Mouse (Mus musculus) kidney, embryonic 14.5 days (tissue): ENCODE measurements at regions not wholly inside any gene's neighbourhood (a gene's known extent, or its start where the extent isn't known, plus 50 kb on each side); places are given as distances from the start of the nearest gene placed in this dataset.

ENCODE experiments used
- ATAC-seq: fragments of 200-750 bp; cut with Nextera tagmentation; 2 replicates; pipeline ENCODE4 v1.8.0; 2017; ENCODE audit warnings: moderate number of reproducible peaks, mild to moderate bottlenecking, moderate TSS enrichment, moderate library complexity; ENCODE audit not compliant: low FRiP score, low TSS enrichment
- H3K27ac ChIP-seq: fragments of 300-500 bp; sonication (generic); 2 replicates; pipeline ENCODE4 v1.5.1; 2014; ENCODE audit warnings: low read depth, mild to moderate bottlenecking, low read length, moderate library complexity, mixed read lengths
- H3K27me3 ChIP-seq: fragments of 300-500 bp; sonication (generic); 2 replicates; pipeline ENCODE4 v1.6.1; 2014; ENCODE audit warnings: mild to moderate bottlenecking, low read length; ENCODE audit not compliant: control insufficient read depth, insufficient read depth
- H3K36me3 ChIP-seq: fragments of 300-500 bp; sonication (generic); 2 replicates; pipeline ENCODE4 v1.6.1; 2014; ENCODE audit warnings: low read length, mixed read lengths; ENCODE audit not compliant: control insufficient read depth, insufficient read depth
- H3K4me1 ChIP-seq: fragments of 300-500 bp; sonication (generic); 2 replicates; pipeline ENCODE4 v1.6.1; 2014; ENCODE audit warnings: low read length, mixed read lengths; ENCODE audit not compliant: control insufficient read depth, insufficient read depth
- H3K4me2 ChIP-seq: fragments of 300-500 bp; sonication (generic); replicated peaks from 2 replicates; pipeline ENCODE4 v1.6.1; 2014; ENCODE audit warnings: low read depth, mild to moderate bottlenecking, low read length
- H3K4me3 ChIP-seq: fragments of 300-500 bp; sonication (generic); 2 replicates; pipeline ENCODE4 v1.5.1; 2014; ENCODE audit warnings: mild to moderate bottlenecking, low read length
- H3K9ac ChIP-seq: fragments of 300-500 bp; sonication (generic); 2 replicates; pipeline ENCODE4 v1.6.1; 2014; ENCODE audit warnings: low read depth, mild to moderate bottlenecking, low read length, moderate library complexity
- H3K9me3 ChIP-seq: fragments of 300-500 bp; sonication (generic); 2 replicates; pipeline ENCODE4 v1.6.1; 2016; ENCODE audit warnings: low read length; ENCODE audit not compliant: control insufficient read depth
- WGBS: fragments of 180-500 bp; shearing (Covaris S2); extraction: QIAGEN DNeasy Blood & Tissue Kit; methylation state at CpG from one replicate; pipeline ENCODE4 v1.1.7; 2014; 5-methylcytosine and 5-hydroxymethylcytosine counted together

DNA sequence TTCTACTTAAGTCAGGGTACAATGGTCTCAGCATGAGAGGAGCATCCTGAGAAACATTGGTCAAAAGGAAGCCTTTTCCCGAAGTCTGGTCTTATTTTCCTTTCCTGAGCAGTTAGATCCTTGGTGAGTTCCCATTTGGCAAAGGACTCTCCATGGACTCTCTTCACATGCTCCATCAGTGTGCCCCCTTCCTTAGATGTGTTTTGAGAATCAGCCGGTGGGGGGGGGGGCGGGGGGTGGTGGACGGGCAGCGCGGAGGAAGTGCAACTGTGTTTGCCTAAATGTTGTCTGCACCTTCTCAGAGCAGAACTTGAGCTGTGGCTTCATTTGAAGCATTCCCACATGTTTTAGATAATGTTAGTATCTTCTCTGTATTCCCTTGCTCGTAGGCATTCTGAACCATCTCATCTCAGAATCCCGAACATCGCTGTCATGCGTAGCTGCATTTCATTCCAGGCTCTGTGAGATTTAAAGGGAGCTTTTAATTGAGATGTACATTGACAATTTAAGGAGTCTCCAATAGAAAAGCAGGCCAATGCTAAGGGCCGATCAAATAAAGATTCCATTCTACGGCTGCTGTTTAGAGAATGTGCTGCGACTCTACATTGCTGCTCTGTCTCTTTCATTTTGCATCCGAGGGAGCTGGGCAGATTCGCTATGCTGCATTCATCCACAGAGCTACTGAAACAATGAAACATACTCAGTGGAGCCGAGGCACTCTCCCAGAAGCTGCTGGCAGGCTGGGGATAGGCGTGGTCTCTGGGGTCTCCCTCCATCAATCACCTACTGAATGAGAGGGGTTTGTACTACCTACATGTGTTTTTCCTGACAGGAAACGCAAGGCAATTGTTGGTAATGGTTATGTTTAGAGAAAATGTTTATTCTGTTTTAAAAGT is 92.9 kb downstream of the Pax1 start:
- Histone ChIP-seq H3K27ac (no peak overlapping the region), H3K4me1 (no peaks in the 10 kb centered on the region), H3K27me3 (no peaks in the 10 kb centered on the region), H3K9ac (no peak overlapping the region), H3K36me3 (no peaks in the 10 kb centered on the region), H3K9me3 (no peaks in the 10 kb centered on the region), H3K4me2 (no peak overlapping the region), H3K4me3 (no peak overlapping the region)
- no peak for ATAC-seq
- WGBS, result 71% methylated on average over 18 of the region's 18 CpGs
